Mouse (Mus musculus) lung, embryonic 14.5 days (tissue): ENCODE measurements around the gene Map3k1. TPM values are rescaled to one million over a fixed set of nuclear protein-coding genes. Genes with fewer than 3 reads are reported as not detected.
A peak's percentile ranks its signal among the peaks of the same experiment; 100 is the strongest.

Experiments
- ATAC-seq: fragments of 200-750 bp; cut with Nextera tagmentation; 2 replicates; pipeline ENCODE4 v1.8.0; 2017; ENCODE audit warnings: mild to moderate bottlenecking, moderate TSS enrichment, moderate library complexity; ENCODE audit not compliant: insufficient read depth
- DNase-seq: peaks from one replicate; pipeline ENCODE4 v3.0.0-alpha.2; 2015
- H3K27ac ChIP-seq: fragments of 300-500 bp; sonication (generic); 2 replicates; pipeline ENCODE4 v1.5.1; 2014; ENCODE audit warnings: low read depth, mild to moderate bottlenecking, moderate library complexity
- H3K27me3 ChIP-seq: fragments of 300-500 bp; sonication (generic); 2 replicates; pipeline ENCODE4 v1.6.1; 2014; ENCODE audit warnings: low read length, control low read depth; ENCODE audit not compliant: insufficient read depth
- H3K36me3 ChIP-seq: fragments of 300-500 bp; sonication (generic); 2 replicates; pipeline ENCODE4 v1.6.1; 2014; ENCODE audit warnings: control low read depth; ENCODE audit not compliant: insufficient read depth
- H3K4me1 ChIP-seq: fragments of 300-500 bp; sonication (generic); 2 replicates; pipeline ENCODE4 v1.6.1; 2014; ENCODE audit warnings: antibody characterized with exemption, control low read depth; ENCODE audit not compliant: insufficient read depth
- H3K4me2 ChIP-seq: fragments of 300-500 bp; sonication (generic); 2 replicates; pipeline ENCODE4 v1.6.1; 2014; ENCODE audit warnings: mild to moderate bottlenecking
- H3K4me3 ChIP-seq: fragments of 300-500 bp; sonication (generic); 2 replicates; pipeline ENCODE4 v1.5.1; 2014; ENCODE audit warnings: low read depth, low read length
- H3K9ac ChIP-seq: fragments of 300-500 bp; sonication (generic); 2 replicates; pipeline ENCODE4 v1.6.1; 2014
- H3K9me3 ChIP-seq: fragments of 300-500 bp; sonication (generic); 2 replicates; pipeline ENCODE4 v1.6.1; 2016; ENCODE audit warnings: low read depth, low read length, control low read depth
- CTCF ChIP-seq: IDR thresholded peaks from 2 replicates; pipeline ENCODE4 v1.5.1; 2016; ENCODE audit warnings: antibody characterized with exemption, low read depth
- WGBS: fragments of 180-500 bp; shearing (Covaris S2); extraction: QIAGEN DNeasy Blood & Tissue Kit; methylation state at CpG from one replicate; pipeline ENCODE4 v1.1.7; 2014; 5-methylcytosine and 5-hydroxymethylcytosine counted together
- polyA plus RNA-seq: library from polyadenylated mRNA; unstranded; fragments of >200 nt; fragmentation: Nextera tagmentation; extraction: Ambion mirVana; gene quantifications from 2 replicates; pipeline ENCODE4 v1.2.1, GENCODE M21; 2014

Gene Map3k1
- polyA plus RNA-seq, 1 experiment from 2014 or later, result 37.2 TPM

DNA sequence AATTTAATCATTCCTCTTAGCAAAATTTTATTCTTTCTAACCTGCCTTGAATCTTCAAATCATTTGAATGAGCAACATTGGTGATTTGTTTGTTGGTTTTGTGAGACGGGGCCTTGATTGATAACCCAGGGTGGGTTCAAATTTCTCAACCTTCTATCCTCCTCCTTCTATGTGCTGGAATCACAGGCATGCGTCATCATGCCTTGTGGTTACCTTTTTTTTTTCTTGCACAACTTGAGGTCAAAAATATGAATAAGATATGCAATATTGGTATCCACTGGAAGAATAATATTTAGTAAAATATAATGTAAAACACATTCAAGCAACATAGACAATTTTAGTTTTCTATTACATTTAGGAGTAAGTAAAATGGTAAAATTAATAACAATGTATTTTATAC, 3.9 kb upstream of the Map3k1 start:
- Histone ChIP-seq H3K36me3 (no peaks in the 10 kb centered on the region), H3K9me3 (peaks cover 5% of the 10 kb centered on the region; the same call in 1 of the 2 replicates), H3K4me2 (no peak overlapping the region), H3K27me3 (no peaks in the 10 kb centered on the region), H3K4me3 (no peak overlapping the region), H3K27ac (no peak overlapping the region), H3K4me1 (no peaks in the 10 kb centered on the region), H3K9ac (no peak overlapping the region)
- ATAC-seq (no peak), DNase-seq (no peak)
- 86% methylated on average over 2 of the region's 2 CpGs for WGBS
- no peak for TF ChIP-seq CTCF

DNA sequence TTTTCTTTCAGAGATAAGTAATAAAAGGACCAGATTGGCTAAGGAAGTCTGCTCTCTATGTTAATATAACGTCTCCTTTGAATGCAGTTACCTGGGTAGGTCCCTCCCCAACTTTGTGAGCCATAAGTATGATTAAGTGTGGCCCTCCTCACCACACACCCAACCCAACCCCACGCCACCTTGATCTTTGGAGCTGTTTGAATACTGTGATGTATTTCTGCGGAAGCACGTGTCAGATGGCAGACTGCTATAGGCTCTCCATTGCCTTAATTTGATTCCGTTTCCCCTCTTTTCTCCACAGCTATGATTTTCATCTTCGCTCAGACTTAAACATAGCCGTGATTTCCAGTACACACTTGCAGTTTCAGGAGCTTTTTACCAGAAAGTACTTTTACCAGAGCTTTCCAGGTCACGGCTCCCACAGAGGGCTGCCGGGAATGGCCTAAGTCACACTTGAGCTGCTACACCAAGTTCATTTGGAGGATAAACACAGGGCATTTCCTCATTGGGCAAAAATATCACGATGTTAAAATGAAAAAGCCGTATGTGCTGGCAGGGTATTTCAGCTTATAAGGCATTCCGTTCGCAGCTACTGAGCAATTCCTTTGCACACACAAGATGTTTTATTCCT, 2.3 kb upstream of the Map3k1 start:
- Histone ChIP-seq H3K9me3 (peaks cover 5% of the 10 kb centered on the region; the same call in 1 of the 2 replicates), H3K36me3 (no peaks in the 10 kb centered on the region), H3K27me3 (no peaks in the 10 kb centered on the region), H3K4me1 (no peaks in the 10 kb centered on the region), H3K4me2 (no peak overlapping the region), H3K4me3 (no peak overlapping the region), H3K9ac (no peak overlapping the region), H3K27ac (no peak overlapping the region)
- no peak for DNase-seq
- ATAC-seq, result no peak
- no peak for TF ChIP-seq CTCF
- 85% methylated on average over 13 of the region's 13 CpGs for WGBS

DNA sequence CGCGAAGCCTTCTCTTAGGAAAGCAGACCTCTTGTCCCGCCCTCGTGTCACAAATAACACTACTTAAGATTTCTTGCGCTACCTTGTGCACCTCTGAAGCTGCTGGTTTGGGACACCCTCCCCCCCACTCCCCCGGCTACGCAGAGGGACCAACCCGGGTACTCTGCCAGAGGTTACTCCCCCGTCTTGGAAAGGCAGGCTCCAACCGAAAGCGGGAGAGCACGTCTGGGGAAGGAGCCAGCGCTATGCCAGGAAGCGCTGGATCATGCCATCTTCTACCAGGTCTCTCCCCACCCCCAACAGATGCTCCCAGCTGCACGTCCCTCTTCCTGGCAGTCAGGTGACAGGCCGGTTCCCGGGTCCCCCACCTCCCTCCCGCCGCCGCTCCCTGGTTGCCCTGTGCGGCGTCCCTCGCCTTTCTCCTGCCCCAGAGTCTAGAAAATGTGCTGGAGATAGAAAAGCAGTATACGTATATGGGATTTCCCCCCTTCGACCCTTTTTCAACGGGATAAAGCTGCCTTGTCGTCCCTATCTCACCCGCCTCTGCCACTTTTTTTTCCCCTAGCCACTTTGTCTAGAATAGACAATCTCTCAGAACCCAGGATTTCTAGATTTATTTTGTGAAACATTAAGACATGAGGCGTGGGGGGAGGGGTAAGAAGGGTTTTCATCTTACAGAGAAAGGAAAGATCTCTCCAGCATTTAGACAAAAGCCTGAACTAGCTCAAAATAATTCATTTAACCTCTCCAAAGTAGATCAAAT, 854 bp upstream of the Map3k1 start:
- Histone ChIP-seq H3K4me2 (peak overlapping the region; percentile 73), H3K9me3 (no peaks in the 10 kb centered on the region), H3K27ac (peak overlapping the region; percentile 94), H3K36me3 (no peaks in the 10 kb centered on the region), H3K27me3 (no peaks in the 10 kb centered on the region), H3K4me1 (peaks cover 13% of the 10 kb centered on the region), H3K9ac (peak overlapping the region; percentile 97), H3K4me3 (peak overlapping the region; percentile 94)
- WGBS, result 1% methylated on average over 29 of the region's 29 CpGs
- no peak for TF ChIP-seq CTCF
- peak; percentile 67 for DNase-seq
- ATAC-seq, result peak; percentile 45

GRCm38 (mm10) chr13:111808387-111808636, 481 bp downstream of the Map3k1 start:
- no peaks in the 10 kb centered on the region for H3K9me3 ChIP-seq
- ATAC-seq, result peak; percentile 45
- H3K4me2 ChIP-seq, result peak overlapping the region; percentile 79
- H3K27ac ChIP-seq, result peak overlapping the region; percentile 98
- peaks cover 25% of the 10 kb centered on the region for H3K4me1 ChIP-seq
- H3K36me3 ChIP-seq, result no peaks in the 10 kb centered on the region
- no peak for TF ChIP-seq CTCF
- no peaks in the 10 kb centered on the region for H3K27me3 ChIP-seq
- no peak for DNase-seq
- H3K4me3 ChIP-seq, result peak overlapping the region; percentile 94
- peak overlapping the region; percentile 97 for H3K9ac ChIP-seq
- 0% methylated on average over 19 of the region's 38 CpGs for WGBS

DNA sequence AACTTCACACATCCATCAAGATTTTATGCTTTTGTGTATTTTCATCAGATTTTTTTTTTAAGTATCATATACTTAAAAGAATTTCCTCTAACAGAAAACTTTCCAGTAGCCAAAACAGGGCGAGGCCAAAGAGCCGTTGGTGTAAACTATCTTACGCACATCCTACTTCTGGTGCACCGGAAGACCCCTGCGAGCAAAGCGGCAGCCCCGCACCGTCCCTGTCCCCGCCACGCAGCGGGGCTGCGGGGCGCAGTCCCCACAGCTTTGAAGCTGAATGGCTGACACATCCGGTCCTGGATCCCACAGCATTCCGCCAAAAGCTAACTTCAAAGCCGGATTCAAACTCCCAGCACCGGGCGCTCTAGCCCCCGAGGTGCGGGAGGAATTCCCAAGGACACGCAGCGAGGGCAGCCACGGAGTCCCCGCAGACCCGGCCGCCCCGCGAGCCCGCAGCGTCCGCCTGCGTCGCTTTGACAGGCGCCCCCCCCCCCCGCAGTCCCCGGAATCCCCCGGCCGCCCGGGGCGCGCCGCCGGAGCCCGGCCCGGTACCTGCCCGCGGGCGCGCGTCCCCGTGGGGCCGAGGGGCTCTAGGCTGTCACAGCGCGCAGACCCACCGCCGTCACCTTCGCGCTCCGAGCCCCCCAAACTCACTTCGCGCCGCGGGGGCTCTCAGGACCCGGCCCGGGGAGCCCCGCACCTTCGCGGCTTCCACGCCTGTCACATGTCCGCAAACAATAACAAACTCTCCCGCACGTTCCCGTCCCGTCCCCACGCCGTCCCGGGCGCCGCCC, 1.0 kb downstream of the Map3k1 start:
- Histone ChIP-seq H3K4me2 (peak overlapping the region; percentile 79), H3K27ac (peak overlapping the region; percentile 98), H3K9ac (peak overlapping the region; percentile 97), H3K9me3 (no peaks in the 10 kb centered on the region), H3K4me1 (peaks cover 30% of the 10 kb centered on the region), H3K4me3 (peak overlapping the region; percentile 94), H3K27me3 (no peaks in the 10 kb centered on the region), H3K36me3 (no peaks in the 10 kb centered on the region)
- TF ChIP-seq CTCF, result no peak
- ATAC-seq (peak; percentile 22), DNase-seq (peak; percentile 66)
- under 1% methylated on average over 62 of the region's 79 CpGs for WGBS

DNA sequence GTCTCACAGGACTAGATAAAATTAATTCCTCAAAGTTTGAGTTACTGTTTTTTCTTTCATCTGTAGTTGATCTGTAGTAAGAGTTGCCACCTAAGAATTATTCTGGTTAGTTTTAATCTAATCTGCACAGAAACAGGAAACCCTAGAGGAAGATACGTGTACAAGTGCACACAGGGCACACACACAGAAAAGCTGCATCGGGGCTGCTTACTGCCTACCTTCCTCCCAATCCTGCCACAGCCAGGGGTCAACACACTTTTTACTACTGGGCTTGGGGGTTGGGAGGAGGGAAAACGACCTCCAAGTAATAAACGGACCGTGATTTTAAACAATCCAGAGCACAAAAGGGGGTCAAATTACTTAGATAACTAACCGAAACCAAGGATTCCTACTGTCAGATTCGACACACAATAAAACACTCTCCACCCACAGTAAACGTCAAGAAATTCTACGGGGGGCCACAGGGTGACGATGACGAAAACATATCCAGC, 1.6 kb downstream of the Map3k1 start:
- DNase-seq, result peak; percentile 61
- Histone ChIP-seq H3K9me3 (no peaks in the 10 kb centered on the region), H3K4me2 (peak overlapping the region; percentile 79), H3K4me1 (peaks cover 32% of the 10 kb centered on the region), H3K36me3 (no peaks in the 10 kb centered on the region), H3K4me3 (peak overlapping the region; percentile 94), H3K27ac (peak overlapping the region; percentile 98), H3K27me3 (no peaks in the 10 kb centered on the region), H3K9ac (peak overlapping the region; percentile 97)
- under 1% methylated on average over 11 of the region's 11 CpGs for WGBS
- no peak for TF ChIP-seq CTCF
- ATAC-seq, result no peak
